Mouse (Mus musculus): ENCODE data around the gene Pde11a.

The Pde11a gene

GRCm38 (mm10) chr2:76338215-76339156 is at the start of gene Pde11a:
Pde11a (minus strand) TSS chr2:76338774.
- peak; percentile 53; the same call in 1 of the 2 replicates for ATAC-seq (ENCODE audit: insufficient number of reproducible peaks, low FRiP score, low TSS enrichment)

- ATAC-seq (ENCODE audit: insufficient number of reproducible peaks, low FRiP score, low TSS enrichment): no peak
Observed at GRCm38 (mm10) chr2:76386531-76386930, 48.0 kb upstream of the Pde11a start.

- no peak for ATAC-seq (ENCODE audit: insufficient number of reproducible peaks, low FRiP score, low TSS enrichment)
Observed at GRCm38 (mm10) chr2:76378646-76379045, 40.1 kb upstream of the Pde11a start.

GRCm38 (mm10) chr2:76374544-76375206 is 36.1 kb upstream of the Pde11a start:
- no peak for ATAC-seq (ENCODE audit: insufficient number of reproducible peaks, low FRiP score, low TSS enrichment)

GRCm38 (mm10) chr2:76372244-76372643 is 33.7 kb upstream of the Pde11a start:
- no peak for ATAC-seq (ENCODE audit: insufficient number of reproducible peaks, low FRiP score, low TSS enrichment)

GRCm38 (mm10) chr2:76370656-76370922 is 32.0 kb upstream of the Pde11a start:
- ATAC-seq (ENCODE audit: insufficient number of reproducible peaks, low FRiP score, low TSS enrichment): no peak

GRCm38 (mm10) chr2:76369821-76370655 is 31.5 kb upstream of the Pde11a start, which contains the start of gene Rbm45:
Rbm45 (plus strand) TSS chr2:76369984.
- ATAC-seq (ENCODE audit: insufficient number of reproducible peaks, low FRiP score, low TSS enrichment): peak; percentile 93

- no peak for ATAC-seq (ENCODE audit: insufficient number of reproducible peaks, low FRiP score, low TSS enrichment)
Observed at GRCm38 (mm10) chr2:76368861-76369660, 30.5 kb upstream of the Pde11a start.

- ATAC-seq (ENCODE audit: insufficient number of reproducible peaks, low FRiP score, low TSS enrichment): no peak
Observed at GRCm38 (mm10) chr2:76367188-76367922, 28.8 kb upstream of the Pde11a start.

- ATAC-seq (ENCODE audit: insufficient number of reproducible peaks, low FRiP score, low TSS enrichment): no peak
Observed at GRCm38 (mm10) chr2:76365811-76366210, 27.2 kb upstream of the Pde11a start.

- ATAC-seq (ENCODE audit: insufficient number of reproducible peaks, low FRiP score, low TSS enrichment): no peak
Observed at GRCm38 (mm10) chr2:76362111-76362510, 23.5 kb upstream of the Pde11a start.

GRCm38 (mm10) chr2:76360226-76360625 is 21.7 kb upstream of the Pde11a start, which contains the start of gene Cyct:
Cyct (minus strand) TSS chr2:76360450.
- no peak for ATAC-seq (ENCODE audit: insufficient number of reproducible peaks, low FRiP score, low TSS enrichment)

GRCm38 (mm10) chr2:76347839-76348238 is 9.3 kb upstream of the Pde11a start:
- no peak for ATAC-seq (ENCODE audit: insufficient number of reproducible peaks, low FRiP score, low TSS enrichment)

- peak; percentile 26; the same call in 1 of the 2 replicates for ATAC-seq (ENCODE audit: insufficient number of reproducible peaks, low FRiP score, low TSS enrichment)
Observed at GRCm38 (mm10) chr2:76342146-76342545, 3.6 kb upstream of the Pde11a start.

GRCm38 (mm10) chr2:76334596-76334995 is 4.0 kb downstream of the Pde11a start:
- no peak for ATAC-seq (ENCODE audit: insufficient number of reproducible peaks, low FRiP score, low TSS enrichment)

- no peak for ATAC-seq (ENCODE audit: insufficient number of reproducible peaks, low FRiP score, low TSS enrichment)
Observed at GRCm38 (mm10) chr2:76332161-76332805, 6.3 kb downstream of the Pde11a start.

GRCm38 (mm10) chr2:76330081-76330480 is 8.5 kb downstream of the Pde11a start:
- ATAC-seq (ENCODE audit: insufficient number of reproducible peaks, low FRiP score, low TSS enrichment): no peak

GRCm38 (mm10) chr2:76326161-76326560 is 12.4 kb downstream of the Pde11a start:
- no peak for ATAC-seq (ENCODE audit: insufficient number of reproducible peaks, low FRiP score, low TSS enrichment)

- ATAC-seq (ENCODE audit: insufficient number of reproducible peaks, low FRiP score, low TSS enrichment): no peak
Observed at GRCm38 (mm10) chr2:76324463-76324862, 14.1 kb downstream of the Pde11a start.
